Mouse (Mus musculus) forebrain, postnatal 0 days (tissue): ENCODE measurements at regions not wholly inside any gene's neighbourhood (a gene's known extent, or its start where the extent isn't known, plus 50 kb on each side); places are given as distances from the start of the nearest gene placed in this dataset.

ENCODE experiments used
- ATAC-seq: fragments of 200-750 bp; cut with Nextera tagmentation; 2 replicates; pipeline ENCODE4 v1.8.0; 2017; ENCODE audit warnings: mild to moderate bottlenecking, moderate library complexity
- DNase-seq: peaks from one replicate; pipeline ENCODE4 v3.0.0-alpha.2; 2015
- H3K27ac ChIP-seq: fragments of 300-500 bp; sonication (generic); 2 replicates; pipeline ENCODE4 v1.5.1; 2014; ENCODE audit warnings: low read depth, mild to moderate bottlenecking, antibody characterized with exemption, low read length, moderate library complexity, mixed read lengths
- H3K27me3 ChIP-seq: fragments of 300-500 bp; sonication (generic); 2 replicates; pipeline ENCODE4 v1.6.1; 2014; ENCODE audit warnings: mild to moderate bottlenecking, low read length, mixed read lengths; ENCODE audit not compliant: insufficient read depth
- H3K36me3 ChIP-seq: fragments of 300-500 bp; sonication (generic); 2 replicates; pipeline ENCODE4 v1.6.1; 2014; ENCODE audit warnings: mild to moderate bottlenecking, moderate library complexity; ENCODE audit not compliant: insufficient read depth
- H3K4me1 ChIP-seq: fragments of 300-500 bp; sonication (generic); 2 replicates; pipeline ENCODE4 v1.6.1; 2014; ENCODE audit warnings: antibody characterized with exemption; ENCODE audit not compliant: insufficient read depth
- H3K4me2 ChIP-seq: fragments of 300-500 bp; sonication (generic); 2 replicates; pipeline ENCODE4 v1.6.1; 2014; ENCODE audit warnings: low read depth, mild to moderate bottlenecking, moderate library complexity
- H3K4me3 ChIP-seq: fragments of 300-500 bp; sonication (generic); 2 replicates; pipeline ENCODE4 v1.5.1; 2014; ENCODE audit warnings: low read depth, low read length, mixed read lengths
- H3K9ac ChIP-seq: fragments of 300-500 bp; sonication (generic); 2 replicates; pipeline ENCODE4 v1.6.1; 2014; ENCODE audit warnings: mild to moderate bottlenecking
- H3K9me3 ChIP-seq: fragments of 300-500 bp; sonication (generic); 2 replicates; pipeline ENCODE4 v1.6.1; 2016; ENCODE audit warnings: low read length
- CTCF ChIP-seq: sonication (generic); IDR thresholded peaks from 2 replicates; pipeline ENCODE4 v1.5.1; 2016; ENCODE audit warnings: antibody characterized with exemption, control low read depth, low read depth
- WGBS: fragments of 180-500 bp; shearing (Covaris S2); extraction: QIAGEN DNeasy Blood & Tissue Kit; methylation state at CpG from one replicate; pipeline ENCODE4 v1.1.7; 2014; 5-methylcytosine and 5-hydroxymethylcytosine counted together

DNA sequence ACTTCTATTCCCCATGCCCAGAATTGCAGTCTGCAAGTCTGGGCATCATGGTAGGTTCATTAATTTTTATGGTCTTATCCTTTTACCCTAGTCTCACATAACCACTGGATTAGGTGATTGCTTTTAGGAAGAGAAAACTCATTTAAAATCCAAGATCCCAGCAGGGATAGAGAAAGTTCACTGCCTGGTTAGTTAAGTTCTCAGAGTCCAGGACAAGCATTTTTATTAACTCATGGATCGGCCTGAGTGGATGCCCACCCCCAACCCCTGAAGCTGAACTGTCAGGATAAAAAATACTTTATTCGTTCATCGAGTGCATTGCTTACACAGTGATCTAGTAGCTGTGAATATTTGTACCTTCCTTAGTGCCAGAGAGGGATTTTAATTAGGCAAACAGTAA lies 957.9 kb downstream of the Gm9008 start:
- DNase-seq, result no peak
- Histone ChIP-seq H3K27ac (no peak overlapping the region), H3K4me1 (no peaks in the 10 kb centered on the region), H3K9me3 (no peaks in the 10 kb centered on the region), H3K4me2 (no peak overlapping the region), H3K36me3 (no peaks in the 10 kb centered on the region), H3K4me3 (no peak overlapping the region), H3K9ac (no peak overlapping the region), H3K27me3 (no peaks in the 10 kb centered on the region)
- 83% methylated on average over 3 of the region's 3 CpGs for WGBS
- TF ChIP-seq CTCF, result no peak
- ATAC-seq, result no peak
